Mouse (Mus musculus) embryo, embryonic 11 days (tissue): ENCODE measurements at regions not wholly inside any gene's neighbourhood (a gene's known extent, or its start where the extent isn't known, plus 50 kb on each side); places are given as distances from the start of the nearest gene placed in this dataset.

ENCODE experiments used
- DNase-seq: peaks from one replicate; pipeline ENCODE4 v3.0.0-alpha.2; 2015

- DNase-seq, result peak; percentile 16
These were observed 291.8 kb downstream of the Il20rb start for GRCm38 (mm10) chr9:100194604-100195444.

- no peak for DNase-seq
These were observed 292.4 kb downstream of the Il20rb start for GRCm38 (mm10) chr9:100194158-100194557.

GRCm38 (mm10) chr9:100184081-100184480 is 302.5 kb downstream of the Il20rb start:
- DNase-seq, result no peak

GRCm38 (mm10) chr9:100176291-100176690 is 300.3 kb upstream of the Sox14 start:
- DNase-seq, result no peak

- no peak for DNase-seq
These were observed 290.3 kb upstream of the Sox14 start for GRCm38 (mm10) chr9:100166256-100166655.

GRCm38 (mm10) chr9:100161961-100162360 is 286.0 kb upstream of the Sox14 start:
- no peak for DNase-seq
